Mouse (Mus musculus) c-Kit-positive CD71-positive TER-119-negative erythroid progenitor cells, embryonic 14.5 days (primary cell): ENCODE measurements around the gene Cfi.

ENCODE experiments used
- DNase-seq: peaks from one replicate; pipeline ENCODE4 v3.0.0-alpha.2; 2013; ENCODE audit warnings: low read depth

The Cfi gene

GRCm38 (mm10) chr3:129835388-129835934 is at the start of gene Cfi:
TSS of gene Cfi (plus strand) at chr3:129835884.
- DNase-seq, result no peak

GRCm38 (mm10) chr3:129793801-129794200 is 41.9 kb upstream of the Cfi start:
- DNase-seq, result no peak

- DNase-seq, result no peak
Measured at GRCm38 (mm10) chr3:129797341-129797740, 38.3 kb upstream of the Cfi start.

- DNase-seq, result no peak
Measured at GRCm38 (mm10) chr3:129798551-129798950, 37.1 kb upstream of the Cfi start.

GRCm38 (mm10) chr3:129799011-129799410 is 36.7 kb upstream of the Cfi start:
- no peak for DNase-seq

- no peak for DNase-seq
Measured at GRCm38 (mm10) chr3:129803765-129804164, 31.9 kb upstream of the Cfi start, which contains the start of gene Lrit3. TSS of gene Lrit3 (minus strand) at chr3:129804030.

GRCm38 (mm10) chr3:129820847-129821246 is 14.8 kb upstream of the Cfi start:
- DNase-seq, result no peak

GRCm38 (mm10) chr3:129821736-129822135 is 13.9 kb upstream of the Cfi start:
- no peak for DNase-seq

GRCm38 (mm10) chr3:129822206-129822775 is 13.4 kb upstream of the Cfi start, which contains the start of gene Rrh:
TSS of gene Rrh (minus strand) at chr3:129822587.
- DNase-seq, result no peak

GRCm38 (mm10) chr3:129823293-129823692 is 12.4 kb upstream of the Cfi start:
- DNase-seq, result peak; percentile 50

- no peak for DNase-seq
Measured at GRCm38 (mm10) chr3:129824146-129824545, 11.5 kb upstream of the Cfi start.

GRCm38 (mm10) chr3:129824891-129825290 is 10.8 kb upstream of the Cfi start:
- DNase-seq, result no peak

- DNase-seq, result no peak
Measured at GRCm38 (mm10) chr3:129826691-129827090, 9.0 kb upstream of the Cfi start.

GRCm38 (mm10) chr3:129827691-129828090 is 8.0 kb upstream of the Cfi start:
- no peak for DNase-seq

- peak; percentile 30 for DNase-seq
Measured at GRCm38 (mm10) chr3:129830626-129831025, 5.1 kb upstream of the Cfi start.

GRCm38 (mm10) chr3:129831035-129831568 is 4.6 kb upstream of the Cfi start, which contains the start of gene Gar1:
TSS of gene Gar1 (minus strand) at chr3:129831396.
- peak; percentile 98 for DNase-seq

- DNase-seq, result no peak
Measured at GRCm38 (mm10) chr3:129836051-129836697, 490 bp downstream of the Cfi start.

GRCm38 (mm10) chr3:129836965-129837364 is 1.3 kb downstream of the Cfi start:
- no peak for DNase-seq

- DNase-seq, result no peak
Measured at GRCm38 (mm10) chr3:129838017-129838416, 2.3 kb downstream of the Cfi start.

GRCm38 (mm10) chr3:129845868-129846267 is 10.2 kb downstream of the Cfi start:
- DNase-seq, result no peak

GRCm38 (mm10) chr3:129846846-129847245 is 11.2 kb downstream of the Cfi start:
- no peak for DNase-seq

GRCm38 (mm10) chr3:129862592-129862991 is 26.9 kb downstream of the Cfi start:
- DNase-seq, result no peak

GRCm38 (mm10) chr3:129863698-129864097 is 28.0 kb downstream of the Cfi start:
- no peak for DNase-seq
